Mouse (Mus musculus): ENCODE results near the gene Slc25a27.
A peak's percentile ranks its signal among the peaks of the same experiment; 100 is the strongest.

The Slc25a27 gene

DNA sequence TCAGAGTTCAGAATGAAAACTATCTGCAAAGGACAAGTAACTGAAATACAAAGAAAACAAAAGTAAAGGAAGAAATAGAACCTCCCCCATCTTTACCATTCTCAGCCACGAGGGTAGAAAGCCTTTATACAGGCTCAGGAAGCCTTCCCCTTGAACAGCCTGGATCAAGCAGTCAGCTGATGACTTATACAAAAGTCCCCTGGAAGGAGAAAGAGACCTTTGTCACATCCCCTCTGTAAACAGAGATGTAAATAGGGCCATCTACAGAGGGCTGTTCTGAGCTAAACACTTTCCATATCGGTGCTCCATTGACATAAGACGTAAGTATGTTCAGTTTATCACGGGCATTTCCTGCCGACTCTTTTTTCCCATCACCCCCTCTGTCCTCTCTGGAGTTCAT is 20.1 kb downstream of the Slc25a27 start:
- DNase-seq (ENCODE audit: low spot score): no peak

DNA sequence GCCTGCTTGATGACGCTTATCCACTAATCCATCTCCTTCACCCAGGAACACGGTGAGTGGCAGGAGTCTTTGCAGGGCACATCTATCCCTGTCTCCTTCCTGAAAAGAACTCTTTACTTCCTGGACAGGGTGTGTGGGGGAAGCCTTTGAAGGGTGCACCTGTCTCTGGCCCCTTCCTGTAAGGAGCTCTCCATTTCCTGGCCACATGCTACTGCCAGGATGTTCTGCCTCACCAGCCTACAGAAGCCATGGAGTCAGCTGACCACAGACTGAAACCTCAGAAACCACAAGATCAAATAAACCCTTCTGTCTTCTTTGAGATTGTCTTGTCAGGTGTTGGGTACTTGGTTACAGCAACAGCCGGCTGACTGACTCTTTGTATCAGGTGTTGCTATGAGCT is 21.9 kb downstream of the Slc25a27 start:
- peak; percentile 35 for DNase-seq (ENCODE audit: low spot score)

DNA sequence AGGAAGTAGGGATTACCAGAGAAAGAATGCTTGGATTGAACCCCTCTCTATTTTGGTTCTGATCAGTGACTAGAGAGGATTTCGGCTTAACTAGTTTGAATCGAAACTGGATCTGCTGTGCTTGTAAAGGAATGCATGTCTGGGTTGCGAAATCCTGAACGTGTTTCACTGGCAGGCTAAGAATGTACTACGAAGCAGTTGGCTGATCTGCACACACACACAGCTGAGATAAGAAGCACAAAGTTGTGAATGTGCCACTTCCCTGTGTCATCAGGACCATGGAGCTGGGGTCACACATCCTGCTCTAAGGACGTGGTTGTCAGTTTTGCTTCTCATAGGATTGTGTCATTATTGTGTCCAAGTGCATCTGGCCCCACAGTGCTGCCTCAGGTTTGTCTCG is 22.6 kb downstream of the Slc25a27 start:
- DNase-seq (ENCODE audit: low spot score): no peak

DNA sequence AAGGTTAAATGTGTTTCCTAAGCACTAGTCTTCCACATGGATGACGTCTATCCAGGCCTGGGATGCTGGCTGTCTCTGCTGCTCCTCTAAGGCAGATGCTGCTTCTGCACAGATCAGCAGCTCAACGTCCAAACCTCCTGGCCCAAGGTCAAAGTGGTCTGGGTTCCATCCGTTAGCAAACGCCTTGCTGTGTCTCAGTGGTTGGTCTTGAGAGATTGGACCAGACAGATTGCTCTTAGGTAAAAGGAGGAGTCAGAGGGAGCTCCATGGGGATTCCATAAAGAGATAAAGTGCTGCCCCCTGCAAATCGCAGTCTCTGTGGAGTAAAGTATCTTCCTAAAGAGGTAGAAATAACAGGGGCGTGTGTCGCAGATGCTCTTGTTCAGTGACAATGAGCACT is 23.8 kb downstream of the Slc25a27 start:
- no peak for DNase-seq (ENCODE audit: low spot score)

DNA sequence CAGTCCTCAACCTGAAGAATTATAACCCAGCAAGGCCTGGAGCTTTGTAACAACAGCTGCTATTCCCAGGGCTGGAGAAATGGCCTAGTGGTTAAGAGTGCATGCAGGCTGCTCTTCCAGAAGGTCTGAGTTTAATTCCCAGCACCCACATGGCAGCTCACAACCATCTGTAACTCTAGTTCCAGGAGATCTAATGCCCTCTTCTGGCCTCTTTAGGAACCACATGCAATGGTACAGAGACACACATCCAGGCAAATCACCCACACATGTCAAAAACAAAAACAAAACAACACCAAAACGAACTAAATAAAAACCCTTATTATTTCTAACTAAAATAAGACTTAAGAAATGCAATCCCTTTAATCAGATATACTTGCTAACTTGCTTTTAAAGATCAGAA is 26.2 kb downstream of the Slc25a27 start:
- DNase-seq (ENCODE audit: low spot score): no peak

DNA sequence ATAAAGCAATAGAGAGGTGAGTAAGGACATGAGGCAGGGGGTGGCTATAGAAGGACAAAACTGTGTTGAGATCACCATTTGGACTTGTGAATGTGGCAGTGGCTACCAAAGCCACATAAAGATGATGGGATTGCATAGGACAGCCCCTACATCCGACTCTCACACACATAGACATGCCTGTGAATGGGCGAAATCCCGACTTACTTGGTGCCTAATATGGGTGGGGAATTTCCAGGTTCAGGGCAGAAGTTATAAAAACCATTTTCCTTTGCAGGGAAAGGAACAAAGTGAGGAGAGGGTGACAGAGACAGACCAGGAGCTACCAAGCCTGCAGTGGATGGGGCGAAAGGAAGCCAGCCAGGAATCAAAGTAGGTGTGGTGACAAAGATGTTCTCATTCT is 29.9 kb downstream of the Slc25a27 start:
- no peak for DNase-seq (ENCODE audit: low spot score)

DNA sequence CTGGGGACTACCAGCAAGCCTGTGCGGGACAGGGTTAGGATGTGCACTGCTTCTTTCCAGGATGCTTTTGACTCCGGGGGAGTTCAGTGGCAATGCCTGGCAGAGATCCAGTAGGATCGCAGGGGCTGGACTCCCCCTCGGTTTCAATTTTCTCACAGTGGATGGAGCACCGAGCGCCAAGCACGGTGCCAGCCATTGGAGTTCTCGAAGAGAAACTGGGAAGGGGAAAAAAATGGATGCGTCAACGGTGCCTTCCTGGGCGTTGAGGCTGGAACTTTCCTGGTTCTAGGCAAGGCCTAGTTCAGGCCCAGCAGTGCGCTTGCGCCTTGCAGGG is 36.6 kb downstream of the Slc25a27 start:
- DNase-seq (ENCODE audit: low spot score): no peak

DNA sequence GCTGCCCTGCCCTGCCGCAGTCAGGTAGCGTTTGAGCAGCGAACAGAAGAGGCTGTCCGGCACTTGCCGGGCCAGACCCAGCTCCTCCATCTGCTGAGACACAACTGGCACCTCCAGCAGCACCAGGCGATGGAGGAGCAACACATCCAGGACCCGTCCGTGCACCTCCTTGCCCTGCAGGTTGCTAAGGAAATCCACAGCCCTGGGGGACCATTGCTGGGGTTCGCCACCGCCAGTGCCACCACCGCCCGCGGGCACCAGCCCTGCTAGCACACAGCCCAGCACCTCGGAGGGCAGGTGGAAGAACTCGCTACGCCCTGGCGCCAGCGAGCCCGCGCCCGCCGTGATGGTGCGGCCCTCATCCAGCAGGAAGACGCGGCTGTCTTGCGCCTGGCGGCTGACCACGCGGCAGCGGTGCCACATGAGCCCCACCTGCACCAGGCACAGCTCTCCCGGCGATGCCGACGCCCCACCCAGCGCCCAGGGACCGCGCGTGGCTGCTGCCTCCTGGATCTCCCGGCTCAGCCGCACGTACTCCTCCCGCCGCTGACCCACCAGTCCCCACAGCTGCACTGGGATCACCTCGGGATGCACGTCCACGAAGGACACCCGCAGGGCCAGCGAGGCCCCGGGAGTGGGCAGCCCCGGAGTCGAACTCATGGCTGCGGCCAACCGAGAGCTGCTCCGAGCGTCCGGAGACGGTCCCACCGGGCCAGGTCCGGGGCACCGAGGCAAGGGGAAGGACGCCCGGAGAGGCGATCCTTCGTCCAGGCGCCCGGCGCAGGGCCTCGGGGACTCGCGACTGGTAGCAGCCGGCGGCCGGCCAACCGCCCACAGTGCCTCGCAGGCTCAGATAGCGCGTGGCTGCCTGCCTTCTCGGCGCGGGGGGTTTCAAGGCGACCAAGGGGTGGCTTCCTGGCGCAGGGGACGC is 37.3 kb downstream of the Slc25a27 start, which contains the start of gene Tdrd6:
TSS of gene Tdrd6 (minus strand) at position 804 of the 931 bp plus-strand sequence.
- DNase-seq (ENCODE audit: low spot score): no peak

DNA sequence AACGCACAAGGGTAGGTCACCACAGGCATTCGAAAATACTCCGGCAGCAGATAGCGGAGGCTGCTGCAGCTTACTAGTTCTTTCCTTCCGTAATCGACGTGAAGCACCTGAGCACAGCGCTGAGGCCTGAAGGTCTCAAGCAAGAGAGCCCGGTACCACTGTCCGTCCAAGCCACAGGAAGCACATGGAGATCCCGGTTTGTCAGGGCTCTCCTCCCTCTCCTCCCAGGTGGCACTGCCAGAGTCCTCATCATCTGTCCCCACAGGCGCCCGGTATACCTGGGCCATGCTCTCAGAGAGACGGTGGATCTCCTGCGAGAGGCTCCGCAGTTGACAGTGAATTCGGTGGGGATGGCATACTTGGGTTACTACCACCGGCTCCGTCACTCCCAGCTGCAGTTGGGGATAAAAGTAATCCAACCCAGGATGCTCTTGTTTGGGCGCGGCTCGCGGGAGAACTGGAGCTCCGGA is 38.0 kb downstream of the Slc25a27 start:
- no peak for DNase-seq (ENCODE audit: low spot score)

DNA sequence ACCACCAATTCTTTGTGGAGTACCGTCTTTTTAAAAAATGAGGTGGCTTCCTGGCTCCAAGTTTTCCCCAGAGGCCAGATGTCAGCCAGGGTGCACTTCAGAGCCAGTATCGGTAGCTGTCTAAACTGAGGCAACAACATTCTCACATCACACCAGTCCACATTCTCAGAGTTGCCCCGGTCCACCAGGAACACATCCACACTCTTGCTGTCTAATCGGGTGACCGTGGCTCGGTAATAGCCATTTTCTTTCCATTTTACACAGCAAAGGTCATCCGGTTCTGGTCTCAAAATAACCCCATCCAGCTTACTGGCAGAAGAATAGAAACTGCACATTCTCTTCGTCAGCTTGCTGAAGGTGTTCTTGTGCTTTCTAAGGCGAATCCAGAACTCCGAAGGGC is 38.8 kb downstream of the Slc25a27 start:
- no peak for DNase-seq (ENCODE audit: low spot score)

DNA sequence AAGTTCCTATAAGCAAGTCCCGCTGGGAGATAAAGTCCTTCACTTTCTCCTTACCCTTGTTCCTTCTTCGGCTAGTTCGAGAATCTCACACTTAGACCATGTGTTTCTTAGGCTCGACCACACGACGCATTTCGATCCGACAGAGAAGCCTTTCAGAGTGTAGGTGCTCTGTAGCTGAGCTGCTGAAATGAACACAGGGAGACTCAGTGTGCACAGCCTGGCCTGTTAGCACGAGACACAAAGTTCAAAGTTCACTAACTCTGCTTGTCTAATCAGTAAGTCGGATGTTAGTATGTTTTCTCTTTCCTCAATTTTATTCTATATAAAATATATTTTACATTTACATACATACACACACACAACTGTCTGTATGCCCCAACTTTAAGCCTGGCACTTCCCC is 44.9 kb downstream of the Slc25a27 start:
- DNase-seq (ENCODE audit: low spot score): no peak

DNA sequence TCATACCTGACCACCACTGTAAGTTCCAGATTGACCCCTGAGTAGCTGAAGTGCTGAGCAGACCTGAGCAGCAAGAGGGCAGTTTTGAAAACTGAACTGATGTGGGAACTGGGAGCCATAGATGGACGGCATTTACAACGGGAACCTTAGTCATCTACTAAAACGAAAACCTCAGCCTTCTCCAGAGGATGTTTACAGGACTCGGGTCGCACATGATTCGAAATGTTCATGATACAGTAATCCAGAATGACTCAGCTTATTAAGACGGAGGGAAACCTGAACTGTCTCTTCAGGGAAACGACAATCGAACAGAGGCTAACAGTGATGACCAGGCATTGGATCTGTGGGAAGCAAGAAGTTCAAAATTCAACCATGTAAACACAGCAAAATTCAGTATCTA is 47.9 kb downstream of the Slc25a27 start:
- DNase-seq (ENCODE audit: low spot score): no peak

DNA sequence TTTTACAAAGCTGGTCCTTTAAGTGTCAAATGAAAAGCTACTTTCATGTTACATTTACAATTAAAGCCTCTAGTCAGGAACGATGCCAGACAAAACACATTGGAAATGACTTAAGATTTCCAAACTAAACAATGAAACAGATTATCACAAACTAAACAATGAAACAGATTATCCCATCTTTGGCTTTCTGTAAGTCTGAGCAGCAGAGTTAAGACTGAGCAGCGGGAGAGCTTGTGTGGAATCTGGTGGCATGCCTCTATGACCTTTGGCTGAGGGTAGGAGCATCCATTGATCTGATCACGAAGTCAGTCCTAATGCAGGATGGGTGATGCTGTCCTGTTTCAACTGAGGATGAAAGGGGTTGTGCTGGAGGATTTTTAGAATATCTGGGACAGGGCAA is 54.8 kb downstream of the Slc25a27 start:
- DNase-seq (ENCODE audit: low spot score): no peak

DNA sequence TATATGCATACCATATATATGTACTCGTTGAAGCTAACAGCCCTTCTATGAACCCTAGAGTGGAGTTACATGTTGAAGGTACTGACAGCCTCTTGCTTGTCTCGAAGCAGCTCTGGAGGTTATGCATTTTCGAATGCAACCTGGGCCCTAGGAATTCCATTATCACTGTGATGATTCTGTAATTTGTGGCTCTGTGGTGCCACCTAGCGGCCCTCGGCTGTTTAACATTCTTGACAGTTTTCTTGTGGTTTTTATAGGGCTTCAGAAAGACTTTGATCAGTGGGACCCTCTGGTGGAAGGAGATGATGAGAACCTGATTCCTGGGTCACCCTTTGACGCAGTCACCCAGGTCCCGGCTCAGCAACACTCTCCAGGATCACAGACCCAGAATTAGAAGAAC is 55.4 kb downstream of the Slc25a27 start:
- no peak for DNase-seq (ENCODE audit: low spot score)

DNA sequence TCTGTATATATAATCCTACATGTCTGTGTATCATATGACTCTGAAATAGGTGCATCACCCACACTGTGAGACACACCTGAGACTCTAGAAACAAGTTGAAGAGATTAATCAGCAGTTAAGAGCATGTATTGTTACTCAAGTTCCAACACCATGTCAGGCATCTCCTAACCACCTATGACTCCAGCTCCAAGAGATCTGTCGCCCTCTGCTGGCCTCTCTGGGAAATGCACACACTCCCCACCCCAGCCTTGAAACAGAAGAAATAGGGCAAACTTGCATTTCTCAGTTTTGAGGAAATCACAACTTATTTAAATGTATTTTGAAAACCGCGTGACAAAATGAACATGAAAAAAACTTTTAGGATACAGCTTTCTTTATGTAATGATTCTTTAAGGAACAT is 60.3 kb downstream of the Slc25a27 start:
- peak; percentile 20 for DNase-seq (ENCODE audit: low spot score)

DNA sequence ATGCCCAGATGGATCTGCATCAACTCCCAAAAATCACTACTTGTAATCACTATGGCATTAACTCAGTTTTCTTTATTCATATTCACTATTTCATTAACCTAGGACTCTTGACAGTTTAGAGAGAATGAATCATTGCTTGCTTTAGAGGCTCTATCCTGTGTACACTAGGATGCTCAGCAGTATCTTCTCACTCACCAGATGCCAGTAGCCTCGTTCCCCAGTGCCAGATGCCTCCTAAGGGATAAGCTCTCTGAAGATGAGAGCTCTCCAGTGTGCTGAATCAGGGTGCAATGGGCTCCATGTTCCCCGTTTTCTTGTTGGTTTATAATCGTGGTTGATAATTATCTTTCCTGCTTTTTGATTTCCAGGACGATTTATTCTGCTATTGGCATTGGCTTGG is 68.3 kb downstream of the Slc25a27 start:
- DNase-seq (ENCODE audit: low spot score): no peak

DNA sequence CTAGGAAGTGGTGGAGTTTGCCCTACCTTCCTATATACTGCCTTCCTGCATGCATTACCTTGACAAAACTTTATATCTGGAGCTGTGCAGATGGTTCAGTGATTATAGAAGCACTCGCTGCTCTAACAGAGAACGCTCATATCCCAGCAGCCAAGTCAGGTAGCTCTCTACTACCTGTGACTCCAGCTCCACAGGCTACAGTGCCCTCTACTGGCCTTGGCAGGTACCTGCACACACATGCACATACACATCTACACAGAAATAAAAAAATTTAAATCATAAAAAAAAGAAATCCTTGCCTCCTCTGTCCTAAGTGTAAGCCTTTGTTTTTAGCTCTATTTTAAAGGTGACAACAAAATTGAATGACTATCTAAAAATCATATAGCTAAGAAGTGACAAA is 69.3 kb downstream of the Slc25a27 start:
- no peak for DNase-seq (ENCODE audit: low spot score)

DNA sequence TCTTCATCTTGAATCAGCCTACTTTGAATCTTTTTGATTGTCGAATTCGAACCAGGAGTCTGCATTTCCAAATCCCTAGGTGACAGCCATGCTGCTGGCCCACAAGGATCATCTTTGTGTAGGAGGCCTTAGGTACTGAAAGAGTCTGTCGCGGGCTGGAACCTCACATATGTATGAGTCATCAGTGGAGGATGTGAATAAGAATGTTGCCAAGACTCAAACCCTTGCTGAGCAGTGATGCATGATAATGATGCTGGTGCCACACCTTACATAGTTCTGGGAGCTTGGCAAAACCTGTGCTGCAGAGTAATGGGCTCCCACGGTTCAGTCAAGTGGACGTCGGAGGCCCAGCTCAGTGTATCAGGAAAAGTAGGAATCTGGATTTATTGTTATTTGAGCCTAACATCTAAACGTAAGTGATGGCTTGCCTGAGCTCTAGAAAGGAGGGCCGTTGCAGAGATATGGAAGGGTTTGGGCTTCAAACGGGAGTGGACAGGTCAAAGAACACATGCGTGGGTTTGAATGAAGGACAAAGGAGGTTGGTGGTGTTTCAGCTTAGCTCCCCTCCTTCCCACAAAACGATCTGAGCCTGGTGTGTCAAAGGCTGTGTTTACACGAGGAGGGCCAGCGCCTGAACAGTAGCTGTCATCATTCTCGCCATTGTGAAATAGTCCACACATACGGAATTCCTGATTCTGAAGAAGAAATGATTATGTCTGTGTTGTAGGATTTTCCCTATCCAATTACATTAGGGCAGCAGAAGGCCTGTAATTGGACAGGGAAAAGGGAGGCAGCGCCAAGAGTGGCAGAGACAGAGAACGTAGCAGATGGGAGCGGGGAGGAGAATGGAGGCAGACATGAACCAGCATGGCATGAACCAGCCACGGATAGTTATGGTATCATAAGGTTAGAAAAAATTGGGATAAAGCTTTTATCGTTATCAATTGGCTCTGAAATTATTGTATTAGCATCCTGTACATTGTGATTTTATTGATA is 74.4 kb downstream of the Slc25a27 start:
- DNase-seq (ENCODE audit: low spot score): no peak
